Mouse (Mus musculus) spleen, adult 2 months (tissue): ENCODE results near the gene Camta1.

Experiments used
- CTCF ChIP-seq: fragments of 200-500 bp; IDR thresholded peaks from 2 replicates; pipeline ENCODE4 v1.5.1; 2011; ENCODE audit warnings: mild to moderate bottlenecking, inconsistent platforms; ENCODE audit not compliant: insufficient read depth, insufficient read length, insufficient replicate concordance; ENCODE audit errors: extremely low read depth
- POLR2A ChIP-seq: fragments of 200-500 bp; IDR thresholded peaks from 2 replicates; pipeline ENCODE4 v1.6.1; 2011; ENCODE audit warnings: low read depth, low read length, inconsistent platforms

DNA sequence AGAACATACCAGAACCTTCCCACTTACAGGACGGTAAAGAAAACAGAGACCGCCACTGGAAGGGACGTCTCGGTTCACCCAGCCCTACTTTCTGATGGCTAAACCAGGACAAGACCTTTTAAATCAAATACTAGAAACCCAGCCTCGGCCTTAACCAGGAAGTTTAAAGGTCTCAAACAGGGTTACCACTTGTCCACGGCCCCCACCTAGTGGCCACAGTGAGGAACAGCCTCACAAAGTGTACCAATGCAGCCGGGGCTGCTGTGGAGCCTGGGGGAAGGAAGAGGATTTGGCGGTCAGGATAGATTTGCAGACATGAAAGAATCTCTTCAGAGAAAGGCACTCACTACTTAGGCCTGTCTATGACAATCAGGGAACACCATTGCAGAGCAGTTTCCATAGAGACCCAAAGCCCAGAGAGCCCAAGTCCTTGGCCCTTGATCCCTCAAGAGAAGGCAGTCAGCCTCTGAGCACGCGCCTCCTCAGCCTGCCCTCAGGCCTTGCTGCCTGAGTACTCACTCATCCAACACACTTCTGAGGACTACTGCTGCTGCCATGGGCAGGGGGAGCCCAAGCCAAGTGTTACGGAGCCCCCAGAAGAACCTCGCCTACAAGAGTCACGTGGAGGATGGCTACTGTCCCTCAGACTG lies 962.8 kb downstream of the Camta1 start:
- TF ChIP-seq CTCF (peak; percentile 88; the same call in 1 of the 2 replicates), POLR2A (no peak)
